Mouse (Mus musculus) cerebellum, adult 2 months (tissue): ENCODE measurements at regions not wholly inside any gene's neighbourhood (a gene's known extent, or its start where the extent isn't known, plus 50 kb on each side); places are given as distances from the start of the nearest gene placed in this dataset.
A peak's percentile ranks its signal among the peaks of the same experiment; 100 is the strongest.

Source experiments
- DNase-seq, 2 experiments: peaks; one replicate each; pipeline ENCODE4 v3.0.0; 2021
- H3K27ac ChIP-seq: fragments of 200-500 bp; 2 replicates; pipeline ENCODE4 v1.5.1; 2012; ENCODE audit warnings: low read length, control low read depth, inconsistent platforms; ENCODE audit not compliant: insufficient read depth
- H3K27me3 ChIP-seq: fragments of 200-500 bp; 2 replicates; pipeline ENCODE4 v1.6.1; 2012; ENCODE audit warnings: inconsistent platforms, mild to moderate bottlenecking, low read length, moderate library complexity; ENCODE audit not compliant: control insufficient read depth, insufficient read depth
- H3K4me1 ChIP-seq: fragments of 200-500 bp; 2 replicates; pipeline ENCODE4 v1.6.1; 2011; ENCODE audit warnings: low read length; ENCODE audit not compliant: control insufficient read depth, insufficient read depth
- H3K4me3 ChIP-seq: fragments of 200-500 bp; replicated peaks from 2 replicates; pipeline ENCODE3; 2011; ENCODE audit warnings: mild to moderate bottlenecking, low read depth, low read length, control low read depth; ENCODE audit not compliant: insufficient read depth
- CTCF ChIP-seq: fragments of 200-500 bp; IDR thresholded peaks from 2 replicates; pipeline ENCODE4 v1.5.1; 2011; ENCODE audit warnings: low read depth, mild to moderate bottlenecking, control low read depth, low read length, moderate library complexity, borderline replicate concordance; ENCODE audit not compliant: insufficient read depth
- POLR2A ChIP-seq: fragments of 200-500 bp; IDR thresholded peaks from 2 replicates; pipeline ENCODE4 v1.6.1; 2011; ENCODE audit warnings: low read length, control low read depth, borderline replicate concordance; ENCODE audit not compliant: insufficient read depth
- WGBS: fragments of 180-500 bp; shearing (Covaris S2); methylation state at CpG from one replicate; pipeline ENCODE4 v1.1.7; 2018; 5-methylcytosine and 5-hydroxymethylcytosine counted together

GRCm38 (mm10) chr14:105815827-105816226 lies 80.8 kb downstream of the Spry2 start:
- no peaks in the 10 kb centered on the region for H3K4me1 ChIP-seq
- no peak overlapping the region for H3K27ac ChIP-seq
- H3K27me3 ChIP-seq = no peaks in the 10 kb centered on the region
- peak; percentile 22 to 39 for DNase-seq
- H3K4me3 ChIP-seq = peak overlapping the region; percentile 7
- TF ChIP-seq POLR2A (no peak), CTCF (no peak)
- WGBS = 13% methylated on average over 6 of the region's 6 CpGs

GRCm38 (mm10) chr14:105815281-105815680 lies 81.3 kb downstream of the Spry2 start:
- DNase-seq = no peak
- peak overlapping the region; percentile 7 for H3K4me3 ChIP-seq
- TF ChIP-seq POLR2A = no peak
- TF ChIP-seq CTCF = no peak
- H3K27me3 ChIP-seq = no peaks in the 10 kb centered on the region
- no peak overlapping the region for H3K27ac ChIP-seq
- WGBS = 39% methylated on average over 12 of the region's 12 CpGs
- H3K4me1 ChIP-seq = no peaks in the 10 kb centered on the region

GRCm38 (mm10) chr14:105813661-105814060 lies 83.0 kb downstream of the Spry2 start:
- Histone ChIP-seq H3K4me3 (no peak overlapping the region), H3K27me3 (no peaks in the 10 kb centered on the region), H3K27ac (no peak overlapping the region), H3K4me1 (no peaks in the 10 kb centered on the region)
- TF ChIP-seq CTCF = no peak
- no peak for TF ChIP-seq POLR2A
- no peak for DNase-seq

- TF ChIP-seq POLR2A = no peak
- no peak for TF ChIP-seq CTCF
- H3K27ac ChIP-seq = no peak overlapping the region
- H3K27me3 ChIP-seq = no peaks in the 10 kb centered on the region
- 87% methylated on average over 6 of the region's 6 CpGs for WGBS
- no peak for DNase-seq
- no peak overlapping the region for H3K4me3 ChIP-seq
- H3K4me1 ChIP-seq = no peaks in the 10 kb centered on the region
These were observed 83.5 kb downstream of the Spry2 start for GRCm38 (mm10) chr14:105813097-105813496.

- TF ChIP-seq CTCF (no peak), POLR2A (no peak)
- Histone ChIP-seq H3K4me1 (no peaks in the 10 kb centered on the region; the same call in 1 of the 2 replicates), H3K4me3 (no peak overlapping the region), H3K27ac (no peak overlapping the region), H3K27me3 (no peaks in the 10 kb centered on the region)
- no peak for DNase-seq
- 93% methylated on average over 6 of the region's 6 CpGs for WGBS
These were observed 90.9 kb downstream of the Spry2 start for GRCm38 (mm10) chr14:105805762-105806161.

GRCm38 (mm10) chr14:105805362-105805761 lies 91.3 kb downstream of the Spry2 start:
- Histone ChIP-seq H3K4me1 (no peaks in the 10 kb centered on the region; the same call in 1 of the 2 replicates), H3K4me3 (no peak overlapping the region), H3K27ac (no peak overlapping the region), H3K27me3 (no peaks in the 10 kb centered on the region)
- DNase-seq = no peak
- WGBS = 79% methylated on average over 5 of the region's 5 CpGs
- no peak for TF ChIP-seq CTCF
- TF ChIP-seq POLR2A = no peak

GRCm38 (mm10) chr14:105804761-105805160 lies 91.9 kb downstream of the Spry2 start:
- no peak for DNase-seq
- TF ChIP-seq POLR2A (no peak), CTCF (no peak)
- H3K4me1 ChIP-seq = no peaks in the 10 kb centered on the region; the same call in 1 of the 2 replicates
- H3K4me3 ChIP-seq = no peak overlapping the region
- no peaks in the 10 kb centered on the region for H3K27me3 ChIP-seq
- WGBS = 92% methylated on average over 5 of the region's 5 CpGs
- H3K27ac ChIP-seq = no peak overlapping the region

GRCm38 (mm10) chr14:105803281-105803680 lies 93.3 kb downstream of the Spry2 start:
- no peak for DNase-seq
- Histone ChIP-seq H3K27me3 (no peaks in the 10 kb centered on the region), H3K4me1 (no peaks in the 10 kb centered on the region; the same call in 1 of the 2 replicates), H3K27ac (no peak overlapping the region), H3K4me3 (no peak overlapping the region)
- WGBS = 72% methylated on average over 7 of the region's 7 CpGs
- TF ChIP-seq CTCF (no peak), POLR2A (no peak)
